Mouse (Mus musculus): ENCODE measurements around the gene Gm49320.

Gene Gm49320

GRCm38 (mm10) chr8:4238434-4239192 is at the start of gene Gm49320, which contains the start of gene Map2k7:
Gene Gm49320 (plus strand): TSS chr8:4238865.
Gene Map2k7 (plus strand): TSS chr8:4238740.
- DNase-seq (ENCODE audit: low read depth), result peak; percentile 99

GRCm38 (mm10) chr8:4189031-4189722 is 49.5 kb upstream of the Gm49320 start:
- no peak for DNase-seq (ENCODE audit: low read depth)

GRCm38 (mm10) chr8:4192305-4192704 is 46.4 kb upstream of the Gm49320 start:
- DNase-seq (ENCODE audit: low read depth), result no peak

- peak; percentile 87 for DNase-seq (ENCODE audit: low read depth)
Observed at GRCm38 (mm10) chr8:4192807-4193587, 45.7 kb upstream of the Gm49320 start.

GRCm38 (mm10) chr8:4193588-4193894 is 45.1 kb upstream of the Gm49320 start:
- DNase-seq (ENCODE audit: low read depth), result no peak

- no peak for DNase-seq (ENCODE audit: low read depth)
Observed at GRCm38 (mm10) chr8:4201321-4201720, 37.3 kb upstream of the Gm49320 start.

- no peak for DNase-seq (ENCODE audit: low read depth)
Observed at GRCm38 (mm10) chr8:4205246-4206123, 33.2 kb upstream of the Gm49320 start.

- DNase-seq (ENCODE audit: low read depth), result no peak
Observed at GRCm38 (mm10) chr8:4206182-4207015, 32.3 kb upstream of the Gm49320 start.

- DNase-seq (ENCODE audit: low read depth), result no peak
Observed at GRCm38 (mm10) chr8:4207016-4207350, 31.7 kb upstream of the Gm49320 start.

GRCm38 (mm10) chr8:4211097-4211496 is 27.6 kb upstream of the Gm49320 start:
- peak; percentile 30 for DNase-seq (ENCODE audit: low read depth)

- peak; percentile 41 for DNase-seq (ENCODE audit: low read depth)
Observed at GRCm38 (mm10) chr8:4212809-4213209, 25.9 kb upstream of the Gm49320 start.

GRCm38 (mm10) chr8:4213210-4214005 is 25.3 kb upstream of the Gm49320 start:
- peak; percentile 49 for DNase-seq (ENCODE audit: low read depth)

- DNase-seq (ENCODE audit: low read depth), result peak; percentile 78
Observed at GRCm38 (mm10) chr8:4214006-4214980, 24.4 kb upstream of the Gm49320 start.

GRCm38 (mm10) chr8:4216296-4216695 is 22.4 kb upstream of the Gm49320 start:
- DNase-seq (ENCODE audit: low read depth), result peak; percentile 13

- peak; percentile 33 for DNase-seq (ENCODE audit: low read depth)
Observed at GRCm38 (mm10) chr8:4216791-4217621, 21.7 kb upstream of the Gm49320 start, which contains the start of gene Prr36. Gene Prr36 (minus strand): TSS chr8:4217459.

- DNase-seq (ENCODE audit: low read depth), result no peak
Observed at GRCm38 (mm10) chr8:4219617-4220016, 19.0 kb upstream of the Gm49320 start.

- DNase-seq (ENCODE audit: low read depth), result no peak
Observed at GRCm38 (mm10) chr8:4222059-4222458, 16.6 kb upstream of the Gm49320 start.

GRCm38 (mm10) chr8:4226323-4226722 is 12.3 kb upstream of the Gm49320 start:
- no peak for DNase-seq (ENCODE audit: low read depth)

All from naive thymus-derived CD4-positive, alpha-beta T cell, adult 2 months (primary cell).